Mouse (Mus musculus) urinary bladder, adult 18-20 months (tissue): ENCODE measurements around the gene Atp5d.
A peak's percentile ranks its signal among the peaks of the same experiment; 100 is the strongest.
"Not testable (repeated sequence)": the region's sequence is repeated elsewhere in the genome, so short reads cannot be mapped to it uniquely, and the experiment has no call there.

ENCODE experiments used
- DNase-seq, 2 experiments: peaks; one replicate each; pipeline ENCODE4 v3.0.0; 2022; ENCODE audit warnings: low spot score in 2 of 2, mixed read lengths in 2 of 2

The Atp5d gene

GRCm38 (mm10) chr10:80165392-80166128, 27.1 kb downstream of the Atp5d start, which contains the start of gene Cirbp:
TSS of gene Cirbp (plus strand) at chr10:80165985.
- DNase-seq, result no peak

GRCm38 (mm10) chr10:80166136-80166535, 27.7 kb downstream of the Atp5d start:
- DNase-seq, result not testable (repeated sequence)

- peak; percentile 96 to 99 for DNase-seq
Observed at GRCm38 (mm10) chr10:80167460-80168037, 29.1 kb downstream of the Atp5d start.

GRCm38 (mm10) chr10:80168038-80168661, 29.7 kb downstream of the Atp5d start:
- DNase-seq, result peak; percentile 90

- no peak for DNase-seq
Observed at GRCm38 (mm10) chr10:80169070-80169469, 30.6 kb downstream of the Atp5d start.

- no peak for DNase-seq
Observed at GRCm38 (mm10) chr10:80169651-80170050, 31.2 kb downstream of the Atp5d start.

GRCm38 (mm10) chr10:80170052-80170451, 31.6 kb downstream of the Atp5d start:
- DNase-seq, result no peak

- no peak for DNase-seq
Observed at GRCm38 (mm10) chr10:80170601-80171021, 32.2 kb downstream of the Atp5d start.

- DNase-seq, result no peak
Observed at GRCm38 (mm10) chr10:80171252-80171651, 32.8 kb downstream of the Atp5d start.

GRCm38 (mm10) chr10:80171760-80172526, 33.5 kb downstream of the Atp5d start:
- no peak for DNase-seq

- DNase-seq, result peak; percentile 83 to 93
Observed at GRCm38 (mm10) chr10:80172527-80173292, 34.3 kb downstream of the Atp5d start, which contains the start of gene 1600002K03Rik. TSS of gene 1600002K03Rik (plus strand) at chr10:80172944.

GRCm38 (mm10) chr10:80173358-80173757, 34.9 kb downstream of the Atp5d start:
- DNase-seq, result no peak

GRCm38 (mm10) chr10:80173955-80174640, 35.7 kb downstream of the Atp5d start:
- no peak for DNase-seq

GRCm38 (mm10) chr10:80174705-80175104, 36.3 kb downstream of the Atp5d start:
- no peak for DNase-seq

- DNase-seq, result no peak
Observed at GRCm38 (mm10) chr10:80175536-80176269, 37.3 kb downstream of the Atp5d start.

- no peak for DNase-seq
Observed at GRCm38 (mm10) chr10:80176270-80176834, 37.9 kb downstream of the Atp5d start.

- no peak for DNase-seq
Observed at GRCm38 (mm10) chr10:80177441-80178279, 39.2 kb downstream of the Atp5d start.
